Mouse (Mus musculus): ENCODE results near the gene Krtap10-4.
"Not testable (repeated sequence)": the region's sequence is repeated elsewhere in the genome, so short reads cannot be mapped to it uniquely, and the experiment has no call there.

Gene Krtap10-4

GRCm38 (mm10) chr10:77788621-77789020 lies 38.3 kb downstream of the Krtap10-4 start:
- DNase-seq (ENCODE audit: low read depth, low spot score) = no peak

DNA sequence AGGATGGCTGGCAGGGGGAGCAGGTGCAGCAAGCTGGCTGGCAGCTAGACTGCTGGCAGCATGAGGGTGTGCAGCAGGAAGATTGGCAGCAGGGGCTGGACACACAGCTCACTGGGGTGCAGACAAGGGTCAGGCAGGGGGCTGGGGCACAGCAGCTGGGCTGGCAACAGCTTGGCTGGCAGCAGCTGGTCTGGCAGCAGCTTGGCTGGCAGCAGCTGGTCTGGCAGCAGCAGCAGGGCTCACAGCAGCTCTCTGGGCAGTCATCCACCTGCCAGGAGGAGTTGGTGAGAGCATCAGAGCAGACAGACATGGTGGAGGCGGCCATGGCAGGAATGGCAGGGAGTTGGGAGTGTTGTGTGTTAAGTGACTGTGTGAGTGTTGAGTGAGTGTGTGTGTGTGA lies 39.0 kb downstream of the Krtap10-4 start, which contains the start of gene Gm7137:
Gm7137 (minus strand) TSS at position 325 of the 400 bp plus-strand sequence.
- DNase-seq (ENCODE audit: low read depth, low spot score) = not testable (repeated sequence)

GRCm38 (mm10) chr10:77783396-77783795 lies 43.5 kb downstream of the Krtap10-4 start:
- DNase-seq (ENCODE audit: low read depth, low spot score) = not testable (repeated sequence)

DNA sequence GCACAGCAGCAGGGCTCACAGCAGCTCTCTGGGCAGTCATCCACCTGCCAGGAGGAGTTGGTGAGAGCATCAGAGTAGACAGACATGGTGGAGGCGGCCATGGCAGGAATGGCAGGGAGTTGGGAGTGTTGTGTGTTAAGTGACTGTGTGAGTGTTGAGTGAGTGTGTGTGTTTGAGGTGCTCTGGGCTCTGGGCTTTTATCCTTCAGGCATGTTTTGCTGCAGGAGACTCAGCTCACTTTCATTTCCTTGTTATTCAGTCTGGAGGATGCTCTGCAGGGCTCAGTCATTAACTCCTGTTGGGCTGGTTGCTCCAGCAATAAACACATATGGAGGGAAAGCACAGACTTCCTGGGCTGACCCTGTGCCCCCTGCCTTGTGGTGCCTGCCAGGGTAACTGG lies 44.5 kb downstream of the Krtap10-4 start, which contains the start of gene Gm3250:
Gm3250 (minus strand) TSS at position 101 of the 400 bp plus-strand sequence.
- DNase-seq (ENCODE audit: low read depth, low spot score) = not testable (repeated sequence)

DNA sequence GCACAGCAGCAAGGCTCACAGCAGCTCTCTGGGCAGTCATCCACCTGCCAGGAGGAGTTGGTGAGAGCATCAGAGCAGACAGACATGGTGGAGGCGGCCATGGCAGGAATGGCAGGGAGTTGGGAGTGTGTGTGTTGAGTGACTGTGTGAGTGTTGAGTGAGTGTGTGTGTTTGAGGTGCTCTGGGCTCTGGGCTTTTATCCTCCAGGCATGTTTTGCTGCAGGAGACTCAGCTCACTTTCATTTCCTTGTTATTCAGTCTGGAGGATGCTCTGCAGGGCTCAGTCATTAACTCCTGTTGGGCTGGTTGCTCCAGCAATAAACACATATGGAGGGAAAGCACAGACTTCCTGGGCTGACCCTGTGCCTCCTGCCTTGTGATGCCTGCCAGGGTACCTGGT lies 50.1 kb downstream of the Krtap10-4 start, which contains the start of gene Gm7138:
Gm7138 (minus strand) TSS at position 101 of the 400 bp plus-strand sequence.
- DNase-seq (ENCODE audit: low read depth, low spot score) = not testable (repeated sequence)

Measured in A20 (cell line).